Mouse (Mus musculus) cerebellum, postnatal 10 days (tissue): ENCODE results near the gene Igfbp6.

Experiments used
- DNase-seq, 2 experiments: peaks; one replicate each; pipeline ENCODE4 v3.0.0; 2021; ENCODE audit warnings: mixed read lengths in 2 of 2

Gene Igfbp6

GRCm38 (mm10) chr15:102144274-102144711 lies at the start of gene Igfbp6:
Gene Igfbp6, plus strand, starts transcription at chr15:102144362.
- no peak for DNase-seq

GRCm38 (mm10) chr15:102094988-102095387 lies 49.2 kb upstream of the Igfbp6 start:
- DNase-seq, result no peak

DNA sequence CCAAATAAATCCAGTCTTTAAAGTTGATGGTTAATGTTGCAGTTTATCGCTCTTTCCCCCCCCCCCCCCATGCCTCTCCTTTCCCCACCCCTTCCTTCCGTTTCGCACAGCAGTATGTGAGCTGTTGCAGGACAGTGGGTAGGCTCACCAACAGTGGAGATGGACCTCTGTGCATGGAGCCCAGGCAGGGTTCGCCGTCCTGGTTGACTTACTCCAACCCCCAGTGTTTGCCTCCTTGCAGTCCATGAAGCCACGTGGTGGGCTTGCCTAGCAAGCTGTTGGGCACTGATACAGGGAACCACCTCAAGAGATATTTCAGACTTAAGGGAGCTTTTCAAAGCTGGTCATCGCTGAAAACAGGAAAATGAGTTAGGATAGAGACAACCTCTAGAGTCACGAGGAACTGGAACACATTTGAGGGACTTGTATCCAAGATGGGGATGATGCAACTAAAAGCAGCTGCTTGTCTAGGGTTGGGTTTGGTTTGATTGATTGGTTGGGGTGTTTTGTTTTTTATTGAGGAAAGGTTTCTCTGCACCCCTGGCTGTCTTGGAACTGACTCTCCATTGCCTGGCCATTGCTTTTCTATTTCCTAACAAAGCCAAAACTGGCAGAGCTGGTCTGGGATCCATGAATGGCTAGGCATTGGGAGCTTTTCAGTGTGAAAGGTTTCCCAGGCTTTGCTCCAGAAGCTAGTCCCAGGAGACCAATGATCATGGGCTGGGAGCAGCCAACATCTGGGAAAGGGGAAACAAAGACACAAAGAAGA lies 46.8 kb upstream of the Igfbp6 start:
- peak in 1 of 2 experiments; percentile 18 for DNase-seq

DNA sequence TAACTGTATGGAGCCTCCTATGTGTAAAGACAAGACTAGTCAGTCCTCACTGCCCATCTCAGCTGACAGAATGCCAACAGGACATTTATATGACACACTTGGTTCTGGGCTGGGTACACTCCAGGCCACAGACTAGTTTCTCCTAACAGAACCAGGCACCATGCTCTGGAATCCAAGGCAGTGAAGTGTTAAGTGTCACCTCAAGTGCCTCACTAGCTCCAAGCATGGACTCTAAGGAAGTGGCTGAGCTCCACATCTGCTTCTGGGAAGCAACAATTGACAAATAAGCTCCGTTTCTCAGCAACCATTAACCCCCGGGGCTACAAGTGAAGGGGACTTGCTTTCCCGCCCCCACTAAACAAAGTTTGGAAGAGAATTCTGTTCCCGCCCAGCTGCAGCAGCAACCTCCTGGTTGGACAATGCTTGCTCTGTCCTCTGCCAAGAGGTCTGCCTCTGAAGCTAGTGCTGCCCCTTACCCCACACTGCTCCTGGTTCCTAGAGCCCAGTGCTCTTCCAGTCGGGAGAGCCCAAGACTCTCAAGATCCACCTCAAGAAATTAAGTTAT lies 46.1 kb upstream of the Igfbp6 start:
- peak in 1 of 2 experiments; percentile 16 for DNase-seq

DNA sequence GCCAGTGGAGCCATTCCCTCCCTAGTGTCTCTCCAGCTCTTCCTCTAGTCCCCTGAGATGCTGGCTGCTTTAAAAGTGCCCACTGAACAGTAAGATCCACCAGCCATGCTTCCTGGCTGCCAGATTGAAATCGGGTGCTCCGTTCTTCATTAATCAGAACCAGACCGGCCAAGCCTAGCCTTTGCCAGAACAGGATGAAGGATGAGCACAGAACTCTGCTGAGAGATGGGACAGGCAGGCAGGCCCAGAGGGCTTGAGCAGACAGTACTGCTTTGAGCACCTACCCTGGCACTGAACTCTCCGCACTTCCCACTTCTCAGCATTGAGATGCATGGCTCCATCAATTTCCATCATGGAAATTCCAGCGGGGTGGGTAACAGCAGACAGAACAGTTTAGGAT lies 44.9 kb upstream of the Igfbp6 start:
- peak in 1 of 2 experiments; percentile 15 for DNase-seq

- no peak for DNase-seq
Observed at GRCm38 (mm10) chr15:102099771-102100160, 44.4 kb upstream of the Igfbp6 start.

DNA sequence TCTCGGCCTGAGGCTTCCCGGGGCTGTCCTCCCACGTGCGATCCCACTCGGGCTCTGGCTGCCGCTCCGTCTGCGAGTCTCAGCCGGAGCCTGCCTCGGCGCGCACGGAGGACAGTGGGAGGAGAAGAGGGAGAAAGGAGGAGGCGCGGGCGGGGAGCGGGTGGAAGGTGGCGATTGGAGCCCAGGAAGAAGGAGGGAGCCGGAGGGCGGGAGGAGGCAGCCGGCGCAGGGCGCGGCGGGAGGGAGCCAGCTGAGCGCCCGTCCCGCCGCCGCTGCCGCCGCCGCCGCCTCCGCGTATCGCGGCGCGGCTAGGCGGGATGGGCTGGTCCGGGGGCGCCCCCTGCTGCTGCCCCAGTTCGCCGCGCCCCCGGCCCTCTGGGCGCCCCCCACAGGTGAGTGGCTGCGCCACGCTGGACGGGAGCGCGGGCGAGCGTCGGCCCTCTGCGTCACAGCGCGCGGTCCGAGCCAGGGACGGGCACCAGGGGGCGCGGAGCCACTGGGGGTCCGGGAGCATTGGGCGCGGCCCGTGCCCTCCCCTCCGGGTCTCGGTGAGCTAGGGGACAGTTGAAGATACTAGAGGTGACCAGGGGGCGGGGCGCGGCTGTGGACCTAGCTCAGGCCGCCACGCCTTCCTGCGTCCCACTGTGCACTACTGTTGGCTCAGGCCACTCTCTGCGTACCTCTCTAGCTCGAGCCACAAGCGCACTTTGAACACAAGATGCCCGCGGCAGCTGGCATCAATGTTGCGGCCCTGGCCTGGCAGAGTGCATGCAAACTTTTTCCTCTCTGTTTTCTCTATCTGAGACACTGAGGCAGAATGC lies 43.8 kb upstream of the Igfbp6 start, which contains the start of gene Tns2:
TSS of gene Tns2 (plus strand) at position 253 of the 821 bp plus-strand sequence.
- DNase-seq, result peak; percentile 78 to 83

- peak; percentile 19 to 51 for DNase-seq
Observed at GRCm38 (mm10) chr15:102100996-102101671, 43.0 kb upstream of the Igfbp6 start.

GRCm38 (mm10) chr15:102101672-102102541 lies 42.3 kb upstream of the Igfbp6 start:
- DNase-seq, result peak; percentile 37 to 47

DNA sequence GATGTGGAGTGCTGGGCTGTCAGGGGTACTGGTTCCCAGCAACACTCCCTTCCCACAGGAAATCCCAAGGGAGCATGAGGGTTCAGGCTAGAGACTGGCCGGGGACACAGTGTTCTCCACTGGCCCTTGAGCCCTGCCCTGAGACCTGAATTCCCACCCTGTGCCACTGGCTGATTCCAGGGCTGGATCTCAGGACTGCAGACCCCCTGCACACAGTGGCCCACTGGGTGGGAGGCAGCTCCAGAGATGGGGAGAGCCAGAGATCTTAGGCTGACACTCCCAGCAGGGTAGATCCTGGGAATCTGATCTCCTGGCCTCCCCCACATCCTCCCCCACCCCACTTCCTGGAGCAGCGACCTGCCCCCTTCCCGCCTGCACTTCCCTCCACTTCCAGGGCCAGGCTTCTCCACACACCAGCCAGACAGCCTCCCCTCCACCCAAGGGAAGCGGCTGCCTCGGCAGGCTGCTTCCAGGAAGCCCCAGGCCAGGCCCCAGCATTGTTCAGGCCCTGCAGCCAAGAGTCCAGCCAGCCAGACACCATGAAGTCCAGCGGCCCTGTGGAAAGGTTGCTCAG lies 41.5 kb upstream of the Igfbp6 start:
- DNase-seq, result peak in 1 of 2 experiments; percentile 34

DNA sequence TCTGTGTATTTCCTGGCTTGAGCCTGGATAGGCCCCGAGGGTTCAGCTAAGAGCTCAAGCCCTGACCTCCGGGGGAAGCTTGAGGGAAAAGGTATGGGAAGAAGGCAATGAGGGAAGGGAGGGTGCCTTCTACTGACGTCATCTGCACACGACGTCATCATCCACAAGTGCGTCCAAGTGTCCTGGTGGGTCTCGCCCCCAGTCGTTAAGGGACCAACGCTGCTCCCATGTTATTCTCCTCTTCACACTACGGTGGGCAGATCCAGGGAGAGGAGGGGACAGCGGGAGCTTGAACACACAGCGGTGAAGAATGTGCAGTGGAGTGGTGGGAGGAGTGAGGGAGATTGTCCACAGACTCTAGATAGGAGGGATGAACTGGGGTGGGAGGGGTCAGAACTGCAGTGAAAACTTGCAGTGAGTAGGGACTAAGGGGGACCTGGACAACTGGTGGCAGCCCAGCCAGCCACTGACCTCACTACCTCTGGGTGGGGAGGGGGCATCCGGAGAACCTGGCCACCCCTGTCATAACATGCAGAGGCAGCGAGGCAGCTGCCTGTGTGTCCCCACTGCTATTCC lies 40.7 kb upstream of the Igfbp6 start:
- peak in 1 of 2 experiments; percentile 30 for DNase-seq

DNA sequence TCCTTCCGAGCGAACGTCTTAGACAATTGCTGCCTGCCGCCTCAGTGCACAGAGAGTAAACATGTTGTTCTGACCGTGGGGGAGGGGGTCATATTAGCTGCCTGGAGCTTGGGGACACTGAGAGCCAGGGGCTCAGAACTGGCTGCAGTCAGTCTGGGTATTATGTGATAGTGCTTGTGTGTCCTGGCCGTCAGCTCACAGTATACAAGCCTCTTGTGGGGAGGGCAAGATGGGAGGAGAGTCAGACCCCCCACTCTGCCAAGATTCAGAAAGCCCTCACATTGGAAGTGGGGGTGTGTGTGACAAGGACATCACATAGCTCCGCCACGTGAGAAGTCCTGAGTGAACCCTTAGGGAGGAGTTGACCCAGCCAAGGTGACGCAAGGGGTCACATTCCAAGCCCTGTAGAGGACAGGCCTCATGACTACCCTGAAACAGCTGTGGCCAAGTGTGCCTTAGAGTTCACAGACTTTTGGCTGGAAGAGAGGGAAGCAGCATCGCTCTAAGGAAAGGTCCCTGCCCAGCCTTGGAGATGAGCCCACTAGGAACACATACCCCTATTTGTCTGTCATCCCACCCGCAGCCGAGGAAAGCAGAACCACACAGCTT lies 40.1 kb upstream of the Igfbp6 start:
- DNase-seq, result peak; percentile 29 to 42

DNA sequence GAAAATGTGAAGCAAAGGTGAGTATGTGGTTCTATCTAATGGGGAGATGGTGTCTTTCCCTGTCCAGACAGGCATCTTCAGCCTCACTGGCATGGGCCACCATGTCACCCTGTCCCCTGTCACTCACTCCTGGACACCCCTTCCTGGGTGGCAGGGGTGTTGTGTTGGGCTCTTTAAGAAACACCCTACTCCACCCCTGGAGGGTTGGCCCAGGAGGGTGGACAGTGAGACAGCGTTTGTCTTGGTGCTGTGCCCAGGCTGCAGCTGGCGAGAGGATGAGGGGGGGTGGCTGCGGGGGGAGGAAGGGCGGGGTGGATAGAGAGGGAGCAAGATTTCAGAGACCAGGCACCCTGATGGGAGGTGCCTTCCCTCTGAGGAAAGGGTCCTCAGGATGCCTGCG lies 38.8 kb upstream of the Igfbp6 start:
- DNase-seq, result peak; percentile 41 to 64

GRCm38 (mm10) chr15:102105764-102106730 lies 38.1 kb upstream of the Igfbp6 start:
- DNase-seq, result peak; percentile 66 to 72

DNA sequence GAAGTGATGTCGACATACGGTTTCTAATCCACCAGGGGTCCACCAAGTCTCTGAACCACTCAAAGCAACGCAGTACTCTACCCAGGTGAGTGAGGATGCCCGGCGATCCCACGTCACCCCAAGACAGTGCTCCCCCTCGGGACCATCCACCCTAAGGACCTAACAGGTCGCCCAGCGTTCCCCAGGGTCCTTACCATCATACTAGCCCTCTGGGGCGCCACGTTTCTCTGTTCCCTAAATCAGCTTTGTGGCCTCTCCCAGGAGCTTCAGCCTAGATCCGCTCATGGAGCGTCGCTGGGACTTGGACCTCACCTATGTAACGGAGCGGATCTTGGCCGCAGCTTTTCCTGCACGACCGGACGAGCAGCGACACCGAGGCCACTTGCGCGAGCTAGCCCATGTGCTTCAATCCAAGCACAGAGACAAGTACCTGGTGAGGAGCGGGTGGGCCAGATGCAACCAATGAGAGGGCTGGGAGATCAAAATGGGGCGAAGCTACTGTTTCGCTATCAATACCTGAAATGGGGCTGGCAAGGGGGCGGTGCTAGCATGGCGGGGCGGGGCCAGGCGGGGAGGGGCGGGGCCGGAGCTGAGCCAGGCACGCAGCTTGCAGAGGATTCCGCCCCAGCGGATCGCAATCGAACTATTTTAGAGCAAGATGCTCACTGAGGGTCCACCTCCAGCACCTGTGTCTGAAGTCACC lies 37.3 kb upstream of the Igfbp6 start:
- DNase-seq, result peak; percentile 81 to 82

GRCm38 (mm10) chr15:102107689-102108573 lies 36.2 kb upstream of the Igfbp6 start:
- DNase-seq, result peak; percentile 92 to 93
